Mouse (Mus musculus): ENCODE data around the gene Coq8a. TPM values are rescaled to one million over a fixed set of nuclear protein-coding genes. Genes with fewer than 3 reads are reported as not detected.

Gene Coq8a
- total and polyA plus RNA-seq, 3 experiments: 1.5 to 2.1 TPM; not detected in 1

DNA sequence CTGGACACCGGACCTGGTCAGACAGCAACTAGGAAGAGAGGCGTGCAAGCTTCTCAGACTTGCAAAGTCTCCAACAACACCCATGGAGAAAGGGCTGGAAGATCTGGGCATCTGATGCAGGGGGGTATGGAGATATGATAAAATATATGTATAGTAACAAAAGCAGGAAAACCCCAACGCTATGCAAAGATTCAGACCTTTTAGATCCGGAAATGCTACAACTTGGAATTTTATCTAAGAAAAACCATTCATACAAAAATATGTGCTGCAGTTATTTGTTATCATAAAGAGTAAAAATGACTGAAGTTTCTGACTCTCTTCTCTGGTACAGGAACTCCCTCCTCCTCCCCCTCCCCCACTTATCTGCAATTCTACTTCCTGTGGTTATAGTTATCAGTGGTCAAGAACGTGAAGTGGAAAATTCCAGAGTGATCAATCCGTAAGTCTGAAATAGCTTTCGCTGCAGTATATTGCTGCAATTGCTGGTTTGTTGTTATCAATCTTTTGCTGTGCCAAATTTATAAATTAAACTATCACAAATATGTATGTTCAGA is 49.3 kb upstream of the Coq8a start (continued):
- TF ChIP-seq USF2 (IDR thresholded peaks at IDR 0.05; ENCODE audit: borderline replicate concordance in 1 of 2, insufficient read depth in 1 of 2, low read depth in 1 of 2, low read length in 2 of 2) (no peak), MEF2A (IDR thresholded peaks at IDR 0.05; ENCODE audit: extremely low read depth, insufficient replicate concordance, low read depth, low read length, poor library complexity, severe bottlenecking) (peak; percentile 52; the same call in 1 of the 2 replicates)

DNA sequence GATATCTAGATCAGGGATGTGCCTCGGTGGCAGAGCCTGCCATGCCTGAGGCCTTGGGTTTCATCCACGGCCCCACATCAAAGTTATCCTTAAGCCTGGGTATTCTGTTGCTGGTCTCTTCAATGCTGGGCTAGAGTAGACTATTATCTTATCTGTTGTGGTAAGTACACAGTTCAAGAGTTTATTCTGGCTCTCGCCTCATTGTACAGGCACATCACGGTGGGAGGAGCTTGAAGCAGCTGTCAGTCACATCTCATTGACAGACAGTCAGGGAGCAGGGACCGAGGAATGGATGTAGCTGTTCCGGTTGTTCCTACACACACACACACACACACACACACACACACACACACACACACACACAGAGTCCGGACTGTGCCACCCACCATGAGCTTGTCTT is 48.5 kb upstream of the Coq8a start:
- H3K36me3 ChIP-seq (ENCODE audit: control insufficient read depth in 1 of 2, insufficient read depth in 2 of 2, low read length in 2 of 2): peaks cover 0 to 37% of the 10 kb centered on the region in 2 experiments; a peak in 2 of 4 replicates
- H3K79me2 ChIP-seq (ENCODE audit: control insufficient read depth, insufficient read depth, low read length, poor library complexity): no peaks in the 10 kb centered on the region
- no peaks in the 10 kb centered on the region for H3K27me3 ChIP-seq (ENCODE audit: control insufficient read depth in 1 of 2, insufficient read depth in 2 of 2, low read length in 2 of 2)
- peak overlapping the region; percentile 99 for H3K27ac ChIP-seq (ENCODE audit: control insufficient read depth, low read depth, low read length)
- TF ChIP-seq HCFC1 (IDR thresholded peaks at IDR 0.05; ENCODE audit: low read depth, low read length) (0 out of 2 replicates have a peak, but pooled peaks have one; percentile 15), E2F4 (IDR thresholded peaks at IDR 0.05; ENCODE audit: borderline replicate concordance, low read depth, low read length) (no peak), ELF1 (IDR thresholded peaks at IDR 0.05; ENCODE audit: low read depth, low read length) (no peak), GATA1 (IDR thresholded peaks at IDR 0.05; ENCODE audit: low read depth, low read length) (0 out of 2 replicates have a peak, but pooled peaks have one; percentile 48), RAD21 (IDR thresholded peaks at IDR 0.05; ENCODE audit: low read depth, low read length) (no peak), USF1 (IDR thresholded peaks at IDR 0.05; ENCODE audit: low read depth, low read length) (no peak), CHD2 (IDR thresholded peaks at IDR 0.05; ENCODE audit: low read length) (no peak), USF2 (IDR thresholded peaks at IDR 0.05; ENCODE audit: borderline replicate concordance in 1 of 2, insufficient read depth in 1 of 2, low read depth in 1 of 2, low read length in 2 of 2) (no peak), MYB (IDR thresholded peaks at IDR 0.05; ENCODE audit: low read depth, low read length) (no peak)
- peak overlapping the region; percentile 60 for H3K9ac ChIP-seq (ENCODE audit: control insufficient read depth, low read depth, low read length, poor library complexity, severe bottlenecking)
- no peaks in the 10 kb centered on the region for H3K9me3 ChIP-seq (replicated peaks; ENCODE audit: insufficient read depth, low read length)
- peaks cover 7 to 49% of the 10 kb centered on the region in 2 experiments for H3K4me1 ChIP-seq (ENCODE audit: control insufficient read depth in 1 of 2, insufficient read depth in 2 of 2, low read length in 2 of 2)
- H3K4me3 ChIP-seq (ENCODE audit: control insufficient read depth in 1 of 2, insufficient read depth in 1 of 2, low read depth in 2 of 2, low read length in 2 of 2): peak overlapping the region; percentile 12 to 24
- DNase-seq (ENCODE audit: low read depth, low spot score): peak; percentile 58

- no peaks in the 10 kb centered on the region for H3K79me2 ChIP-seq (ENCODE audit: control insufficient read depth, insufficient read depth, low read length, poor library complexity)
- no peak for TF ChIP-seq RCOR1 (IDR thresholded peaks at IDR 0.05; ENCODE audit: low read depth, low read length)
- TF ChIP-seq MEF2A (IDR thresholded peaks at IDR 0.05; ENCODE audit: extremely low read depth, insufficient replicate concordance, low read depth, low read length, poor library complexity, severe bottlenecking): no peak
- TF ChIP-seq SMC3 (IDR thresholded peaks at IDR 0.05; ENCODE audit: low read depth, low read length): no peak
- TF ChIP-seq RAD21 (IDR thresholded peaks at IDR 0.05; ENCODE audit: low read depth, low read length): no peak
- TF ChIP-seq EP300 (IDR thresholded peaks at IDR 0.05; ENCODE audit: low read depth in 1 of 2, low read length in 2 of 2): no peak
- H3K27me3 ChIP-seq (ENCODE audit: control insufficient read depth in 1 of 2, insufficient read depth in 2 of 2, low read length in 2 of 2): no peaks in the 10 kb centered on the region
- H3K4me3 ChIP-seq (ENCODE audit: control insufficient read depth in 1 of 2, insufficient read depth in 1 of 2, low read depth in 2 of 2, low read length in 2 of 2): no peak overlapping the region
- H3K36me3 ChIP-seq (ENCODE audit: control insufficient read depth in 1 of 2, insufficient read depth in 2 of 2, low read length in 2 of 2): peaks cover 0 to 24% of the 10 kb centered on the region in 2 experiments; a peak in 2 of 4 replicates
- no peak for DNase-seq (ENCODE audit: low read depth, low spot score)
- no peak overlapping the region for H3K27ac ChIP-seq (ENCODE audit: control insufficient read depth, low read depth, low read length)
- peaks cover 7 to 35% of the 10 kb centered on the region in 2 experiments for H3K4me1 ChIP-seq (ENCODE audit: control insufficient read depth in 1 of 2, insufficient read depth in 2 of 2, low read length in 2 of 2)
- no peak overlapping the region for H3K9ac ChIP-seq (ENCODE audit: control insufficient read depth, low read depth, low read length, poor library complexity, severe bottlenecking)
- H3K9me3 ChIP-seq (replicated peaks; ENCODE audit: insufficient read depth, low read length): no peaks in the 10 kb centered on the region
Measured at GRCm38 (mm10) chr1:180245741-180246507, 46.5 kb upstream of the Coq8a start.
